Mouse (Mus musculus) MEL (cell line): Measurements from ENCODE around the gene Cwc22. TPM values are rescaled to one million over a fixed set of nuclear protein-coding genes. Genes with fewer than 3 reads are reported as not detected.

Experiments
- DNase-seq: peaks from one replicate; pipeline ENCODE4 v3.0.0; 2011; ENCODE audit warnings: low read depth, low spot score
- H3K27ac ChIP-seq: 2 replicates; pipeline ENCODE4 v1.5.1; 2012; ENCODE audit warnings: low read depth, mild to moderate bottlenecking, control low read depth, low read length, moderate library complexity; ENCODE audit not compliant: control insufficient read depth
- H3K27me3 ChIP-seq, 2 experiments: fragments of 150-350 bp in 1 of 2; sonication (generic) in 1 of 2; 2 replicates each; pipeline ENCODE4 v1.6.1; 2012; ENCODE audit warnings: low read length in 2 of 2, mild to moderate bottlenecking in 2 of 2, improper control_type of control experiment in 1 of 2, moderate library complexity in 1 of 2; ENCODE audit not compliant: insufficient read depth in 2 of 2, control insufficient read depth in 1 of 2
- H3K36me3 ChIP-seq, 2 experiments: 2 replicates each; pipeline ENCODE4 v1.6.1; 2012 to 2014; ENCODE audit warnings: low read length in 2 of 2, improper control_type of control experiment in 1 of 2, inconsistent platforms in 1 of 2, mild to moderate bottlenecking in 1 of 2; ENCODE audit not compliant: insufficient read depth in 2 of 2, control insufficient read depth in 1 of 2
- H3K4me1 ChIP-seq, 2 experiments: fragments of 150-350 bp in 1 of 2; sonication (generic) in 1 of 2; 2 replicates each; pipeline ENCODE4 v1.6.1; 2012; ENCODE audit warnings: low read length in 2 of 2, improper control_type of control experiment in 1 of 2, mild to moderate bottlenecking in 1 of 2; ENCODE audit not compliant: insufficient read depth in 2 of 2, control insufficient read depth in 1 of 2
- H3K4me3 ChIP-seq, 2 experiments: fragments of 150-350 bp in 1 of 2; sonication (generic) in 1 of 2; 2 replicates each; pipeline ENCODE4 v1.5.1; 2012; ENCODE audit warnings: low read depth in 2 of 2, low read length in 2 of 2, mild to moderate bottlenecking in 2 of 2, moderate library complexity in 2 of 2, control low read depth in 1 of 2, improper control_type of control experiment in 1 of 2; ENCODE audit not compliant: control insufficient read depth in 1 of 2, insufficient read depth in 1 of 2
- H3K79me2 ChIP-seq: 2 replicates; pipeline ENCODE4 v1.6.1; 2012; ENCODE audit warnings: mild to moderate bottlenecking, low read length, moderate library complexity; ENCODE audit not compliant: control insufficient read depth, poor library complexity, insufficient read depth
- H3K9ac ChIP-seq: 2 replicates; pipeline ENCODE4 v1.6.1; 2012; ENCODE audit warnings: low read depth, mild to moderate bottlenecking, control low read depth, low read length, moderate library complexity; ENCODE audit not compliant: control insufficient read depth, poor library complexity, severe bottlenecking
- H3K9me3 ChIP-seq: fragments of 150-350 bp; sonication (generic); replicated peaks from 2 replicates; pipeline ENCODE4 v1.6.1; 2012; ENCODE audit warnings: mild to moderate bottlenecking, low read length, improper control_type of control experiment, moderate library complexity; ENCODE audit not compliant: insufficient read depth
- BHLHE40 ChIP-seq: IDR thresholded peaks from 2 replicates; pipeline ENCODE4 v1.6.1; 2012; ENCODE audit warnings: low read depth, mild to moderate bottlenecking, inconsistent platforms, low read length, improper control_type of control experiment, borderline replicate concordance
- CHD1 ChIP-seq: IDR thresholded peaks from 2 replicates; pipeline ENCODE4 v1.6.1; 2012; ENCODE audit warnings: low read depth, mild to moderate bottlenecking, inconsistent platforms, low read length, improper control_type of control experiment
- E2F4 ChIP-seq: IDR thresholded peaks from 2 replicates; pipeline ENCODE4 v1.6.1; 2011; ENCODE audit warnings: low read depth, low read length, improper control_type of control experiment, borderline replicate concordance
- ELF1 ChIP-seq: IDR thresholded peaks from 2 replicates; pipeline ENCODE4 v1.6.1; 2014; ENCODE audit warnings: low read depth, mild to moderate bottlenecking, inconsistent platforms, low read length, improper control_type of control experiment, moderate library complexity
- EP300 ChIP-seq, 2 experiments: IDR thresholded peaks; 2 replicates each; pipeline ENCODE4 v1.6.1; 2011; ENCODE audit warnings: improper control_type of control experiment in 2 of 2, low read length in 2 of 2, low read depth in 1 of 2, mild to moderate bottlenecking in 1 of 2
- ETS1 ChIP-seq: IDR thresholded peaks from 2 replicates; pipeline ENCODE4 v1.6.1; 2012; ENCODE audit warnings: low read depth, mild to moderate bottlenecking, inconsistent platforms, low read length, improper control_type of control experiment, moderate library complexity
- JUND ChIP-seq: IDR thresholded peaks from 2 replicates; pipeline ENCODE4 v1.6.1; 2011; ENCODE audit warnings: low read depth, mild to moderate bottlenecking, improper control_type of control experiment, low read length
- MAFK ChIP-seq: IDR thresholded peaks from 2 replicates; pipeline ENCODE4 v1.6.1; 2011; ENCODE audit warnings: low read depth, mild to moderate bottlenecking, low read length, improper control_type of control experiment, borderline replicate concordance
- MAZ ChIP-seq: IDR thresholded peaks from 2 replicates; pipeline ENCODE4 v1.6.1; 2012; ENCODE audit warnings: low read depth, mild to moderate bottlenecking, inconsistent platforms, low read length, improper control_type of control experiment
- MEF2A ChIP-seq: IDR thresholded peaks from 2 replicates; pipeline ENCODE4 v1.6.1; 2014; ENCODE audit warnings: low read depth, mild to moderate bottlenecking, inconsistent platforms, low read length, improper control_type of control experiment; ENCODE audit not compliant: poor library complexity, insufficient replicate concordance, severe bottlenecking; ENCODE audit errors: extremely low read depth
- MYC ChIP-seq: IDR thresholded peaks from 2 replicates; pipeline ENCODE4 v1.6.1; 2011; ENCODE audit warnings: low read depth, mild to moderate bottlenecking, low read length, improper control_type of control experiment, moderate library complexity
- POLR2A ChIP-seq, 2 experiments: IDR thresholded peaks; 2 replicates each; pipeline ENCODE4 v1.6.1; 2011 to 2012; ENCODE audit warnings: low read length in 2 of 2, mild to moderate bottlenecking in 2 of 2, control low read depth in 1 of 2, improper control_type of control experiment in 1 of 2, low read depth in 1 of 2, moderate library complexity in 1 of 2; ENCODE audit not compliant: control insufficient read depth in 1 of 2, insufficient read depth in 1 of 2, poor library complexity in 1 of 2
- TAL1 ChIP-seq: IDR thresholded peaks from 2 replicates; pipeline ENCODE4 v1.6.1; 2012; ENCODE audit warnings: mild to moderate bottlenecking, inconsistent platforms, low read length, moderate library complexity, mixed read lengths
- USF2 ChIP-seq, 2 experiments: IDR thresholded peaks; 2 replicates each; pipeline ENCODE4 v1.6.1; 2011 to 2012; ENCODE audit warnings: improper control_type of control experiment in 2 of 2, low read length in 2 of 2, borderline replicate concordance in 1 of 2, inconsistent platforms in 1 of 2, low read depth in 1 of 2, mild to moderate bottlenecking in 1 of 2; ENCODE audit not compliant: insufficient read depth in 1 of 2
- ZKSCAN1 ChIP-seq: IDR thresholded peaks from 2 replicates; pipeline ENCODE4 v1.6.1; 2012; ENCODE audit warnings: low read depth, mild to moderate bottlenecking, inconsistent platforms, low read length, improper control_type of control experiment, moderate library complexity
- ZNF384 ChIP-seq: IDR thresholded peaks from 2 replicates; pipeline ENCODE4 v1.6.1; 2012; ENCODE audit warnings: low read depth, mild to moderate bottlenecking, inconsistent platforms, low read length, improper control_type of control experiment
- polyA plus RNA-seq, 2 experiments: library from polyadenylated mRNA; stranded (reverse) in 1 of 2; unstranded in 1 of 2; fragments of >175 nt in 1 of 2; fragments of >200 nt in 1 of 2; gene quantifications; 2 replicates each; pipeline versions ENCODE4 v1.2.1 to v1.2.4; 2012; ENCODE audit warnings: low replicate concordance in 2 of 2, low read depth in 1 of 2; ENCODE audit not compliant: insufficient read length in 2 of 2, insufficient read depth in 1 of 2, missing spikeins in 1 of 2
- total RNA-seq: library from RNA; depleted of rRNA; stranded (reverse); fragments of 300-350 nt; gene quantifications from 2 replicates; pipeline ENCODE4 v1.2.3, GENCODE M21; 2012

The Cwc22 gene
- total and polyA plus RNA-seq, 3 experiments: 54.0 to 72.7 TPM; not detected in 1

- Histone ChIP-seq H3K9ac (no peak overlapping the region), H3K27me3 (no peaks in the 10 kb centered on the region)
- TF ChIP-seq BHLHE40 (no peak), ZNF384 (no peak), MAZ (no peak), E2F4 (no peak), POLR2A (IDR thresholded peaks at IDR 0.05; ENCODE audit: control insufficient read depth in 1 of 2, insufficient read depth in 1 of 2, low read depth in 1 of 2, low read length in 2 of 2, poor library complexity in 1 of 2) (no peak), MYC (no peak), JUND (no peak), CHD1 (no peak), ZKSCAN1 (no peak), MEF2A (no peak)
- TF ChIP-seq, all 39 proteins: peak for 0
- DNase-seq: no peak
- Histone ChIP-seq H3K4me3 (no peak overlapping the region), H3K9me3 (no peaks in the 10 kb centered on the region), H3K27ac (no peak overlapping the region), H3K79me2 (no peaks in the 10 kb centered on the region), H3K36me3 (peaks cover 0 to 19% of the 10 kb centered on the region in 2 experiments; a peak in 2 of 4 replicates), H3K4me1 (no peaks in the 10 kb centered on the region)
These were observed 47.7 kb downstream of the Cwc22 start for GRCm38 (mm10) chr2:77898436-77898835.

- TF ChIP-seq EP300 (IDR thresholded peaks at IDR 0.05; ENCODE audit: low read depth in 1 of 2, low read length in 2 of 2) (no peak), E2F4 (no peak), USF2 (IDR thresholded peaks at IDR 0.05; ENCODE audit: borderline replicate concordance in 1 of 2, insufficient read depth in 1 of 2, low read depth in 1 of 2, low read length in 2 of 2) (no peak), MAFK (no peak), TAL1 (no peak), ZKSCAN1 (no peak), MEF2A (no peak), ETS1 (no peak), ELF1 (no peak)
- TF ChIP-seq, all 39 proteins: peak for 0
- Histone ChIP-seq H3K79me2 (no peaks in the 10 kb centered on the region), H3K9ac (no peak overlapping the region), H3K4me3 (no peak overlapping the region), H3K36me3 (peaks cover 0 to 17% of the 10 kb centered on the region in 2 experiments; a peak in 2 of 4 replicates), H3K4me1 (no peaks in the 10 kb centered on the region), H3K9me3 (no peaks in the 10 kb centered on the region), H3K27me3 (no peaks in the 10 kb centered on the region), H3K27ac (no peak overlapping the region)
- DNase-seq: no peak
These were observed 48.2 kb downstream of the Cwc22 start for GRCm38 (mm10) chr2:77897988-77898387.
